ENCODE assay signal across 10 mouse cellular contexts in genomic region chr9:54323456-54323855, GRCm38 (mm10). TPM values are rescaled to one million over a fixed set of nuclear protein-coding genes. Genes with fewer than 3 reads are reported as not detected.
DNase-seq lines count a peak whose midpoint lies in the region; ATAC-seq and TF ChIP-seq lines count a peak whose summit lies in the region.
"Had no signal": no experiment of that assay in that cellular context is flagged by ENCODE, and none has a peak within 500 bp of the region (broad histone marks: within the 10 kb centered on the region; RNA-seq: fewer than 3 reads in every experiment).

No protein-coding gene starts in this region.

- H3K36me3 ChIP-seq in hindbrain, embryonic 14.5 days (replicated peaks; ENCODE audit: control insufficient read depth, insufficient read depth), result no peaks in the 10 kb centered on the region
- H3K36me3 ChIP-seq in hindbrain, embryonic 13.5 days, result no peaks in the 10 kb centered on the region
- H3K36me3 ChIP-seq in E14TG2a.4 (ENCODE audit: insufficient read depth, low read length), result no peaks in the 10 kb centered on the region
- H3K36me3 ChIP-seq in thymus, adult 2 months (ENCODE audit: control insufficient read depth, insufficient read depth, low read length), result no peaks in the 10 kb centered on the region
- H3K36me3 ChIP-seq in kidney, embryonic 15.5 days, result no peaks in the 10 kb centered on the region
- H3K36me3 ChIP-seq: embryonic facial prominence, embryonic 13.5 days had no signal

- H3K9me3 ChIP-seq in hindbrain, embryonic 14.5 days (ENCODE audit: control insufficient read depth, low read length), result no peaks in the 10 kb centered on the region
- H3K9me3 ChIP-seq in hindbrain, embryonic 13.5 days, result no peaks in the 10 kb centered on the region
- no peaks in the 10 kb centered on the region for H3K9me3 ChIP-seq in E14TG2a.4 (ENCODE audit: low read length)
- no peaks in the 10 kb centered on the region for H3K9me3 ChIP-seq in kidney, embryonic 15.5 days (replicated peaks)
- H3K9me3 ChIP-seq: embryonic facial prominence, embryonic 13.5 days had no signal

- H3K4me3 ChIP-seq in hindbrain, embryonic 14.5 days (replicated peaks; ENCODE audit: low read length), result no peak overlapping the region
- no peak overlapping the region for H3K4me3 ChIP-seq in hindbrain, embryonic 13.5 days
- no peak overlapping the region for H3K4me3 ChIP-seq in E14TG2a.4 (replicated peaks; ENCODE audit: low read length)
- no peak overlapping the region for H3K4me3 ChIP-seq in embryonic fibroblast, embryonic 13.5 days (ENCODE audit: insufficient read depth, low read length)
- H3K4me3 ChIP-seq in thymus, adult 2 months (ENCODE audit: control insufficient read depth, insufficient read depth, low read length), result no peak overlapping the region
- H3K4me3 ChIP-seq in kidney, embryonic 15.5 days (replicated peaks), result no peak overlapping the region
- H3K4me3 ChIP-seq: embryonic facial prominence, embryonic 13.5 days; myocyte had no signal

- DNase-seq in hindbrain, embryonic 14.5 days (ENCODE audit: low spot score), result peak; percentile 52
- DNase-seq in 416B (ENCODE audit: low read depth), result peak; percentile 36
- no peak for DNase-seq in thymus, adult 2 months

- no peak overlapping the region for H3K9ac ChIP-seq in hindbrain, embryonic 14.5 days
- no peak overlapping the region for H3K9ac ChIP-seq in hindbrain, embryonic 13.5 days
- no peak overlapping the region for H3K9ac ChIP-seq in kidney, embryonic 15.5 days
- H3K9ac ChIP-seq: embryonic facial prominence, embryonic 13.5 days had no signal

- H3K27me3 ChIP-seq in hindbrain, embryonic 14.5 days (ENCODE audit: control insufficient read depth, insufficient read depth, low read length), result no peaks in the 10 kb centered on the region
- no peaks in the 10 kb centered on the region for H3K27me3 ChIP-seq in hindbrain, embryonic 13.5 days
- H3K27me3 ChIP-seq in E14TG2a.4 (ENCODE audit: insufficient read depth, low read length), result no peaks in the 10 kb centered on the region
- H3K27me3 ChIP-seq in thymus, adult 2 months (ENCODE audit: control insufficient read depth, insufficient read depth, low read length), result no peaks in the 10 kb centered on the region
- H3K27me3 ChIP-seq in kidney, embryonic 15.5 days, result no peaks in the 10 kb centered on the region
- H3K27me3 ChIP-seq: embryonic facial prominence, embryonic 13.5 days had no signal

- 46% methylated on average over 8 of the region's 8 CpGs for WGBS in hindbrain, embryonic 14.5 days
- 46% methylated on average over 8 of the region's 8 CpGs for WGBS in hindbrain, embryonic 13.5 days
- 36% methylated on average over 8 of the region's 8 CpGs for WGBS in thymus, adult 2 months
- WGBS in kidney, embryonic 15.5 days, result 38% methylated on average over 8 of the region's 8 CpGs

- ATAC-seq in hindbrain, embryonic 14.5 days (ENCODE audit: low FRiP score), result no peak
- ATAC-seq in hindbrain, embryonic 13.5 days (ENCODE audit: low FRiP score), result no peak
- no peak for ATAC-seq in kidney, embryonic 15.5 days (replicated peaks; ENCODE audit: low FRiP score)

- no peak for TF ChIP-seq POLR2A in embryonic fibroblast, embryonic 13.5 days (IDR thresholded peaks at IDR 0.05; ENCODE audit: low read depth, low read length)
- no peak for TF ChIP-seq POLR2A in thymus, adult 2 months (IDR thresholded peaks at IDR 0.05; ENCODE audit: control insufficient read depth, extremely low read depth, insufficient read depth, low read length, poor library complexity)

- no peaks in the 10 kb centered on the region for H3K4me1 ChIP-seq in hindbrain, embryonic 14.5 days (replicated peaks; ENCODE audit: control insufficient read depth, insufficient read depth, low read length)
- H3K4me1 ChIP-seq in hindbrain, embryonic 13.5 days (replicated peaks), result peaks cover 11% of the 10 kb centered on the region; the same call in 1 of the 2 replicates
- no peaks in the 10 kb centered on the region for H3K4me1 ChIP-seq in E14TG2a.4 (replicated peaks; ENCODE audit: low read depth, low read length)
- H3K4me1 ChIP-seq in embryonic fibroblast, embryonic 13.5 days (ENCODE audit: control insufficient read depth, insufficient read depth, low read length), result peaks cover 7% of the 10 kb centered on the region
- no peaks in the 10 kb centered on the region for H3K4me1 ChIP-seq in thymus, adult 2 months (replicated peaks; ENCODE audit: control insufficient read depth, insufficient read depth, low read length)
- no peaks in the 10 kb centered on the region for H3K4me1 ChIP-seq in kidney, embryonic 15.5 days
- H3K4me1 ChIP-seq: embryonic facial prominence, embryonic 13.5 days had no signal

- TF ChIP-seq CTCF in E14TG2a.4 (conservative IDR thresholded peaks at IDR 0.05; ENCODE audit: low read length), result peak; percentile 50
- TF ChIP-seq CTCF in embryonic fibroblast, embryonic 13.5 days (IDR thresholded peaks at IDR 0.05; ENCODE audit: borderline replicate concordance, insufficient read depth, low read length), result 0 out of 2 replicates have a peak, but pooled peaks have one; percentile 12
- TF ChIP-seq CTCF in thymus, adult 2 months (IDR thresholded peaks at IDR 0.05; ENCODE audit: borderline replicate concordance, control insufficient read depth, extremely low read depth, insufficient read depth, low read length, poor library complexity), result no peak

- H3K4me2 ChIP-seq in hindbrain, embryonic 14.5 days (replicated peaks), result no peak overlapping the region
- no peak overlapping the region for H3K4me2 ChIP-seq in hindbrain, embryonic 13.5 days
- H3K4me2 ChIP-seq in kidney, embryonic 15.5 days, result no peak overlapping the region
- H3K4me2 ChIP-seq: embryonic facial prominence, embryonic 13.5 days had no signal

- no peak overlapping the region for H3K27ac ChIP-seq in hindbrain, embryonic 14.5 days
- no peak overlapping the region for H3K27ac ChIP-seq in hindbrain, embryonic 13.5 days
- H3K27ac ChIP-seq in embryonic fibroblast, embryonic 13.5 days (ENCODE audit: insufficient read depth, low read length), result no peak overlapping the region
- no peak overlapping the region for H3K27ac ChIP-seq in thymus, adult 2 months (ENCODE audit: control insufficient read depth, insufficient read depth, low read length)
- H3K27ac ChIP-seq in kidney, embryonic 15.5 days, result no peak overlapping the region
- H3K27ac ChIP-seq: embryonic facial prominence, embryonic 13.5 days had no signal

RNA-seq across cellular contexts. Expression of gene Gldn, which starts 37.2 kb away (rescaled TPM):
- polyA plus RNA-seq in hindbrain, embryonic 14.5 days (2014; fragmentation: Nextera tagmentation; extraction: Ambion mirVana), result 0.16 TPM in 2 replicates
- 0.17 and 0.22 TPM in 2 replicates for polyA plus RNA-seq in hindbrain, embryonic 13.5 days (2015; fragmentation: Nextera tagmentation; extraction: Ambion mirVana)
- polyA plus RNA-seq in embryonic fibroblast, embryonic 13.5 days (2011; ENCODE audit: insufficient read length, low read depth, missing spikeins), result 6.7 and 7.6 TPM in 2 replicates
- polyA plus RNA-seq in thymus, adult 2 months (2012; rRNA removed), result 0.19 and 0.27 TPM in 2 replicates
- 4.2 and 4.4 TPM in 2 replicates for polyA plus RNA-seq in kidney, embryonic 15.5 days (2015; fragmentation: Nextera tagmentation; extraction: Ambion mirVana)
- polyA plus RNA-seq: myocyte; stomach, embryonic 16.5 days had no signal

RNA-seq across cellular contexts. Expression of gene Cyp19a1, which starts 55.5 kb away (rescaled TPM):
- 0.12 TPM in 1 of 2 replicates, not detected in the other for polyA plus RNA-seq in hindbrain, embryonic 14.5 days (2014; fragmentation: Nextera tagmentation; extraction: Ambion mirVana)
- not detected in 2 replicates for polyA plus RNA-seq in hindbrain, embryonic 13.5 days (2015; fragmentation: Nextera tagmentation; extraction: Ambion mirVana)
- not detected in 2 replicates for polyA plus RNA-seq in embryonic fibroblast, embryonic 13.5 days (2011; ENCODE audit: insufficient read length, low read depth, missing spikeins)
- 0.05 TPM in 2 replicates for polyA plus RNA-seq in thymus, adult 2 months (2012; rRNA removed)
- polyA plus RNA-seq in kidney, embryonic 15.5 days (2015; fragmentation: Nextera tagmentation; extraction: Ambion mirVana), result not detected in 2 replicates
- polyA plus RNA-seq: embryonic facial prominence, embryonic 13.5 days; myocyte; stomach, embryonic 16.5 days had no signal
